Mouse (Mus musculus) ovary, adult 18-20 months (tissue): Measurements from ENCODE around the gene Adss.
"Not testable (repeated sequence)": the region's sequence is repeated elsewhere in the genome, so short reads cannot be mapped to it uniquely, and the experiment has no call there.

Experiments
- DNase-seq: peaks from one replicate; pipeline ENCODE4 v3.0.0; 2022; ENCODE audit warnings: low spot score, mixed read lengths

Gene Adss

GRCm38 (mm10) chr1:177796193-177796939 lies at the start of gene Adss:
TSS of gene Adss (minus strand) at chr1:177796511.
- DNase-seq = peak; percentile 99

DNA sequence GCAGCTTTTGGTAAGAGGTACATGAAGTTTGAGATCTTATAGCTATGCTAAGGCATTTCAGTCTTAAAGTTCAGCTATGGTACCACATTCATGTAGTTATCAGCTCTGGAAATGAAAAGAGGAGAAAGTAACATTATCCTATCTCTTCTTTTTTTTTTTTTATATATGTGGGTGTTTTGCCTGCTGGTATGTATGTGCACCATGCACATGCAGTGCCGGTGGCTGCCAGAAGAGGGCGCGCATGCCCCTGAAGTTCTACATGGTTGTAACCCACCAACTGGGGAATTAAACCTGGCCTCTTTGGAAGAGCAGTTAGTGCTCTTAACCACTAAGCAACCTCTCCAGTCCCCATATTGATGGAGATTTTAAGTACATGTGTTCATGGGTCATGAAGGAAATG lies 49.5 kb upstream of the Adss start:
- not testable (repeated sequence) for DNase-seq

DNA sequence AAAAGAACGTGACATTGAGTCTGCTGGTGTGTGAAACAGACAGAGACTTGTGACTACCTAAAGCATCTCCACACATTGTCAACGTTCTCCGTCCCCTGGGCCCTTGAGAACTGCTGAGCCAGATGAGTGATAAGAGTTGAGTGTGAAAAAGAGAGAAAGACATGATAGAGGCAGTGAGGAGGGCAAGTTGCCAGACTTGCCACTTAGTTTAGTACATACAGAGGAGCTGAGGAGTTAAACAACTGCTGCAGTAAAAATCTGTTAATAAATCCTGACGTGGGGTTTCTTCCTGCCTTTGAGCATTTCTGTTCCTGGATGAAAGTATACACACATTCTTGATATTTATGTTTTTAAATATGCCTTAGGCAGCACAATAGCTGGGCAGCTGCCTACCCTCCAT lies 31.5 kb upstream of the Adss start:
- not testable (repeated sequence) for DNase-seq

GRCm38 (mm10) chr1:177806772-177807171 lies 10.5 kb upstream of the Adss start:
- not testable (repeated sequence) for DNase-seq

DNA sequence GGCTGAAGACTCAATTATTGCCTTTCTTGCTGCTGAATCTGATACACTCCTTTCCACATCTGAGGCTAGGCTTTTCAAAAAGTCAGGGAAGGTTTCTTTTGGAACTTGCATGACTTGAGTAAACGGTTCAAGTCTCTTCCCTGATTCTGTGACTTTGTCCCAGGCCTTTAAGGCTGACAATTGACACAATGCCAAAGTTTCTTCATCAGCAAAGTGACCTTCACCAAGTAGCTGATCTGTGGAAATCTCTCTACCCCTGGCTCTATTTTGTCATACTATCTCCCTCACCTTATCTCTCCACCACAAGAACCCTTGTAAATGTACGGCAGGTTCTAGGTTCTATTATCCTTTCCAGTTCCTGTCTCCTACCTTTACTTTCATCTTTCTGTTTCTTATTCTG lies 7.2 kb upstream of the Adss start:
- DNase-seq = no peak

- no peak for DNase-seq
These were observed 942 bp upstream of the Adss start for GRCm38 (mm10) chr1:177797151-177797755.

- no peak for DNase-seq
These were observed 704 bp downstream of the Adss start for GRCm38 (mm10) chr1:177795421-177796192.

GRCm38 (mm10) chr1:177794866-177795265 lies 1.4 kb downstream of the Adss start:
- DNase-seq = no peak

DNA sequence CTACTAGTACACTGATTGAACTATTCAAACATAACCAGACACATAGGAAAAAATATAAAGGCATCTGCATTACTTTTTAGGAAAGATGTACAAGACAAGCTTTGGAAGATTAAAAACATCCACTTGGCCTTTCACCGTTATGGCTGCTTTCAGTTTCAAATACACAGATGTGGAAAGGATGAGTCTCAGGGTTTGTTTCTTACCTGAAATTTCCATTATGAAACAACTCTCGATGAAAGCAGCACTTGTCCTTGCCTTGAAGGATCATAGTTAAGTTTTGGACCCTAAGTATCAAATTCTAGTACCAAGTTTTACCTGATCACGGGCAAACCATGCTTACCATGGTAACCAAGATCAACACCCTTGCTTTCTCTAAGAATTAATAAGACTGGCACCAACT lies 3.5 kb downstream of the Adss start:
- no peak for DNase-seq

GRCm38 (mm10) chr1:177777397-177777796 lies 18.9 kb downstream of the Adss start:
- DNase-seq = no peak

GRCm38 (mm10) chr1:177768931-177769330 lies 27.4 kb downstream of the Adss start:
- DNase-seq = no peak

- no peak for DNase-seq
These were observed 39.1 kb downstream of the Adss start for GRCm38 (mm10) chr1:177757249-177757648.

GRCm38 (mm10) chr1:177753496-177753895 lies 42.8 kb downstream of the Adss start:
- no peak for DNase-seq

DNA sequence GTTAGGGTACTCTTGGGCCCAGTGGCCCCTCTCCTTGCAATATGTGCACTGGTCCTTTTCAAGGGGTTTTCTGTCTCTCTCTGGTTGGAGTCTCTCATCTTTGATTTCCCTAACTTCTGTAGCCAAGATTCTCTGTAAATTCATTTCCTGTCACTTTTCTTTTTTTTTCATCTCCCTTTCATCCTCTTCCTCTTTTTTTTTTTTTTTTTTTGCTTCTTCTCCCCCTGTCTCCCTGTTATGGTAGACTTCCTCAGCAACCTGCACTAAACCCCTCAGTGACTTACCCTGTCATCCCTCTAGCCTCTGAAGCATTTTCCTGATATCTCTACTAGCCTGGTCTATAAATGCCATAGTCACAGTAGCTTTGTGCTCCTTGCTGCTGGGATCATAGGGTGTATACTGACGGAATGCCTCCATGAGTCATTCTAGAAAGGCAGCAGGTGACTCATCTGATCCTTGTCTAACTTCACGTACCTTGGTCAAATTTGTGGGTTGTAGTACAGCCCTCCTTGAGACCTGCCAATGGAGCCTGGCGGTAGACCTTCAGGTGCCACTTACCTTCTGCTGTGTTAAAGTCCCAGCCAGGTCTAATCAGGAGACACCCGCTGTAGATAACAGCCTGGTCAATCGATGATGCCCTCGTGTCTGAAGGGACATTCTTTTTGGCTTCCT lies 48.3 kb downstream of the Adss start:
- no peak for DNase-seq

- DNase-seq = no peak
These were observed 51.6 kb downstream of the Adss start for GRCm38 (mm10) chr1:177744521-177745325.

GRCm38 (mm10) chr1:177742119-177742518 lies 54.2 kb downstream of the Adss start:
- DNase-seq = no peak

DNA sequence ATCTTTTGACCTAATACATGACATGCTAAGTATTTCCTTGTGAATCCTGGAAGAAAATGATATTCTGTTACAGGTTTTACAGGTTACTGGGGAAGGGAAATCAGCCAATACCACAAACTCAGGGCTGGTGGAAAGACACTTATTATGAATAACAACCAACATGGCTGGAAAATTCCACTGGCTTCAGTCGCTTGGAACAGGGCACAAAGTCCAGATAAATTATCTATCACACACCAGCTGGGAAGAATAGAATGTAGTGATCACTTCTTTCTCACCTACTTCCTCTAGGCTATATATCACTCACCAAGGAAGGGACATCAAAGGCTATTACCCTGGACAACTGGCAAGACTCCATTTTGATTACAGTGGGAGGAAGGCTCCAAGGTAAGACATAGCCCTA lies 55.6 kb downstream of the Adss start:
- DNase-seq = no peak

GRCm38 (mm10) chr1:177737505-177738105 lies 58.7 kb downstream of the Adss start:
- no peak for DNase-seq

DNA sequence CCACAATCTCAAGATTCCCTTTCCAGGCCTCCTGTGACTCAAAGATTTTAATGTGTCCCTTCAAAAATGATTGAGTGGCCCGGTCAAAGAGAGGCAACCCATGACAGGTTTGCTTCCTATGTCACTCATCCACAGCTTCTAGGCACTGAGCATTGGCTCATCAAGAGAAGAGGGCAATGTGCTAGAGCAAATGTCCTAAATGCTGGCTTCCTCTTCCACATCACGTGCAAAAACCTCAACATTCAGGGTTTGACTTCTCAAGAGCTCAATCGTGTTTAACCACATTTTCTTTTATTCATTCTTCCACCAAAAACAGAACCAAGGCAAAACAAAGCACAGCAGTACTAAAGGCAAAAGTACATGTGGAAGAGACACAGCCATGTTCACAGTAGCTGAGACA lies 64.3 kb downstream of the Adss start:
- no peak for DNase-seq

GRCm38 (mm10) chr1:177729043-177730024 lies 67.0 kb downstream of the Adss start, which contains the start of gene 1700016C15Rik:
TSS of gene 1700016C15Rik (plus strand) at chr1:177729814.
- no peak for DNase-seq
